Mouse (Mus musculus): Measurements from ENCODE around the gene Cacng7. TPM values are rescaled to one million over a fixed set of nuclear protein-coding genes. Genes with fewer than 3 reads are reported as not detected.

Cacng7 gene
- polyA plus RNA-seq, 1 experiment from 2014 or later: 3.4 TPM

DNA sequence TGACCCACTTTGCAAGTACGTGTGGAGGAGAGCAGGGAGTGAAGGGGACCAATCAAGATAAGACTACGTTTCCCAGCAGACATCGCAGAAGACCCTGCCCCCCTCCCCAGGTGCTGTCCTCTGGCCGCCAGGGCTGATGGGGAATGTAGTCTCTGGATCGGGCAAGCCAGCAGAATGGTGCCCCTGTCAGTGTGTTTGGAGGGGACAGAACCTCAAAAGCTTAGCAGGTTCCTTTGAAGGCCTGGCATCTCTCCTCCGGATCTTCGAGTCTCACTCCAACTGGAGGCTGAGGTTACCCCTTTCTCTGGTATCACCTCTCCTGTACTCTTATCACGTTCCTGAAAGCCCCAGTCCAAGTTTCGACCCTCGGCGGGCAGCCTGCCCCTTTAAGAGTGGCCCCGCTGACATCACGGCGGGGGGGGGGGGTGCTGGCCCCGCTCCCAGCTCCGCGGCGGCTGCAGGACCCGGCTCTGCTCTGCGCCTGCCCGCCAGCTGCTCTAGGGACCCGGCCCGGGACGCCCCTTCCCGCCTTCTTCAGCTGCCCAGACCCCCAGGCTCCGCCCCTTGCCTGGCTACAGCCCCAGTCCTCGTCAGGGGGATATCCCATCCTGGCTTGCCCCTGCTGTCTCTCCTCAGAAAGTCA, 1.1 kb upstream of the Cacng7 start:
- Histone ChIP-seq H3K27ac (replicated peaks) (peak overlapping the region; percentile 88), H3K4me2 (peak overlapping the region; percentile 79), H3K4me1 (peaks cover 27% of the 10 kb centered on the region), H3K27me3 (replicated peaks) (peaks cover 10% of the 10 kb centered on the region), H3K36me3 (peaks cover 3% of the 10 kb centered on the region; the same call in 1 of the 2 replicates), H3K4me3 (replicated peaks) (peak overlapping the region; percentile 59), H3K9ac (replicated peaks) (peak overlapping the region; percentile 60), H3K9me3 (replicated peaks) (no peaks in the 10 kb centered on the region)
- WGBS: 2% methylated on average over 20 of the region's 27 CpGs
- peak; percentile 90 for ATAC-seq (ENCODE audit: low FRiP score)

DNA sequence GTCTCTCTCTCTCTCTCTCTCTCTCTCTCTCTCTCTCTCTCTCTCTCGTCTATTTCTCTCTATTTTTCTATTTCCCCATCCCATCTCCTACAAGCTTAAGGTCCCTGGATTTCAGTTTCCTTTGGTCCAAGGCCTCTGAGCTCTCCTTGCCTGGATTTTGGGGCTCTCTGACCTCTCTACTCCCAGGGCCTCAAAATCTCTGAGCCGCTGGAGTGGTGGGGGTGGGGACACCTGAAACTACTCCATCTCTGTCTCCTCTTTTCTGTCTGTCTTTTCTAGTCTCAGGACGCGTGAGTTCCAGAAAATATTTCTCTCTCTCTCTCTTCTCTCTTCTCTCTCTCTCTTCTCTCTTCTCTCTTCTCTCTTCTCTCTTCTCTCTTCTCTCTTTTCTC, 535 bp upstream of the Cacng7 start:
- ATAC-seq (ENCODE audit: low FRiP score): peak; percentile 23
- H3K4me3 ChIP-seq (replicated peaks): peak overlapping the region; percentile 59
- peak overlapping the region; percentile 79 for H3K4me2 ChIP-seq
- no peaks in the 10 kb centered on the region for H3K9me3 ChIP-seq (replicated peaks)
- H3K27ac ChIP-seq (replicated peaks): peak overlapping the region; percentile 88
- peaks cover 3% of the 10 kb centered on the region; the same call in 1 of the 2 replicates for H3K36me3 ChIP-seq
- H3K4me1 ChIP-seq: peaks cover 27% of the 10 kb centered on the region
- WGBS: 0% methylated on average over 4 of the region's 4 CpGs
- peak overlapping the region; percentile 60 for H3K9ac ChIP-seq (replicated peaks)
- peaks cover 10% of the 10 kb centered on the region for H3K27me3 ChIP-seq (replicated peaks)

DNA sequence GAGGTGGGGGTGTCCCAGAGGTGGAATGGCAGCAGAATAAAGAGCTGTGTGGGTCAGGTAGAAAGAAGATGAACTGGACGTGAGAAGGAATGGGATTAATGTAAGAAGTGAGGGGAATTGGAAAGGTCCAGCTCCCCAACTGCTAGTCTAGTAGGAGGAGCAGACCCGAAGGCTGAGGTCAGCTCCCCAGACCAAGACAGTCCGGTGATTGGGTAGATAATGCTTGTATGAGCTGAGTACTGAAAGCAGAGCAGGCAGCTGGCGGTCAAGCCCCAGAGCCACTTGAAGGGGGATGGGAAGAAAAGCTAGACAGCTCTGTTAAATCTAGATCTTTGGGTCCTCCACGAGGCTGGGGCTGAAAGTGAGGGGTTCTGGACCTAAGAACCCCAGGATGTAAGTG, 787 bp downstream of the Cacng7 start:
- H3K27ac ChIP-seq (replicated peaks): peak overlapping the region; percentile 88
- no peaks in the 10 kb centered on the region for H3K9me3 ChIP-seq (replicated peaks)
- ATAC-seq (ENCODE audit: low FRiP score): no peak
- H3K36me3 ChIP-seq: 0 out of 2 replicates have a peak, but pooled peaks cover 3% of the 10 kb centered on the region
- peaks cover 10% of the 10 kb centered on the region for H3K27me3 ChIP-seq (replicated peaks)
- WGBS: 4% methylated on average over 5 of the region's 5 CpGs
- peak overlapping the region; percentile 60 for H3K9ac ChIP-seq (replicated peaks)
- peak overlapping the region; percentile 59 for H3K4me3 ChIP-seq (replicated peaks)
- peak overlapping the region; percentile 79 for H3K4me2 ChIP-seq
- H3K4me1 ChIP-seq: peaks cover 27% of the 10 kb centered on the region

DNA sequence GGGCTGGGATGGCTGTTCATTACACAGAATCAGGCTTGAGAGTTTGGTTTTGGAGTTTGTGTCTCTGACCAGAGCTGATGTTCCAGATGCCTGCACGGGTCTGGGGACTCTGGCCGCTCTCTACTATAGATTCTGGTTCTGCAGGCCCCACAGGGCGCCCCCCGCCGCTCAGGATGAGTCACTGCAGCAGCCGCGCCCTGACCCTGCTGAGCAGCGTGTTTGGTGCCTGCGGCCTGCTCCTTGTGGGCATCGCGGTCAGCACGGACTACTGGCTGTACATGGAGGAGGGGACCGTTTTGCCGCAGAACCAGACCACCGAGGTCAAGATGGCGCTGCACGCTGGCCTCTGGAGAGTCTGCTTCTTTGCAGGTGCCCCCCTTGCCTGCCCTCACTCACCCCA, 3.7 kb downstream of the Cacng7 start:
- no peak for ATAC-seq (ENCODE audit: low FRiP score)
- Histone ChIP-seq H3K27ac (replicated peaks) (no peak overlapping the region), H3K4me3 (replicated peaks) (no peak overlapping the region), H3K36me3 (peaks cover 23% of the 10 kb centered on the region), H3K4me2 (no peak overlapping the region), H3K9me3 (replicated peaks) (no peaks in the 10 kb centered on the region), H3K4me1 (peaks cover 16% of the 10 kb centered on the region), H3K9ac (replicated peaks) (no peak overlapping the region), H3K27me3 (replicated peaks) (no peaks in the 10 kb centered on the region)
- WGBS: 78% methylated on average over 17 of the region's 17 CpGs

DNA sequence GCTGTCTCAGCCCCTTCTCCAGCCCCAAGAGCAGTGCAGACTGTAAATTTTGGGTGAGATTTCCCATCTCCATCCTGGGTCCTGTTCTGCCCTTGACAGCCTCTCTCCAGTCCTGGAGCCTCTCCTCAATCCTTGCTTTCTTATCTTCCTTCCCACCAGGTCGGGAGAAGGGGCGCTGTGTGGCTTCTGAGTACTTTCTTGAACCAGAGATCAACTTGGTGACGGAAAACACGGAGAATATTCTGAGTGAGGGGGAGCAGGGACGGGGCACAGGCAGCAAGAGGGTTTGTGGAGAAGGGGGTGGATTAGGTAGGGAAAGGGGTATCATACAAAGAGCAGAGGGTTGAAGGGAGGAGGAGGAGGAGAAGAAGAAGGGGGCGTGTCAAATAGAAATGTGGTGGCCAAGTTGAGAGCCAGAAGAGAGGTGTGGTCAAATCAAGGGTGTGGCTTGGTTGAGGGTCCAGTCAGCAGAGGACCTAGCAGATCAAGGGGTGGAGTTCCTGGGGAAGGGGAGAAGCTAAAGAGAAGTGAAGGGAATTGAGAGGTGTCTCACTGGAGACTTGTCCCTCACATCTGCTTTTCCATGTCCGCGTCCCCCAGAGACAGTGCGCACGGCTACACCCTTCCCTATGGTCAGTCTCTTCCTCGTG, 5.7 kb downstream of the Cacng7 start:
- Histone ChIP-seq H3K27ac (replicated peaks) (no peak overlapping the region), H3K4me2 (no peak overlapping the region), H3K36me3 (peaks cover 32% of the 10 kb centered on the region), H3K4me3 (replicated peaks) (no peak overlapping the region), H3K9ac (replicated peaks) (no peak overlapping the region), H3K9me3 (replicated peaks) (no peaks in the 10 kb centered on the region), H3K27me3 (replicated peaks) (no peaks in the 10 kb centered on the region), H3K4me1 (peaks cover 14% of the 10 kb centered on the region)
- ATAC-seq (ENCODE audit: low FRiP score): no peak
- WGBS: 90% methylated on average over 11 of the region's 11 CpGs

DNA sequence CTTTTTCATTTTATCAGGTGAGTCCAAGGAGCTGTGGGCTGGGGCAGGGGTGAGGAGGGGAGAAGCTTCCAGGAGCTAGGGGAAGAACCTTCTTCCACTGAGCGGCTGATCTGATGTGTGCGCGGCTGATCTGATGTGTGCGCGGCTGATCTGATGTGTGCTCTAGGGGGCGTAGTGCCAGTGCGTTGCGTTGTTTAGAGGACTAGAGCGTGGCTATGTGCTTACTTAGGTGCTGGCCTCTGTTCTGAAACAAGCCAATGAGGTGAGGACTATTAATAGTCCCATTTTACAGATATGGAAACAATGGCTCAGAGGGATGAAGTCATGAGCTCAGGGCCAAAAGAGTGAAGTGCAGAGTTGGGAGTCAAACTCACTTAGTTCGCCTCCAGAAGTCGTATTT, 6.3 kb downstream of the Cacng7 start:
- peaks cover 37% of the 10 kb centered on the region for H3K36me3 ChIP-seq
- no peak overlapping the region for H3K9ac ChIP-seq (replicated peaks)
- ATAC-seq (ENCODE audit: low FRiP score): no peak
- peaks cover 8% of the 10 kb centered on the region for H3K4me1 ChIP-seq
- no peak overlapping the region for H3K27ac ChIP-seq (replicated peaks)
- H3K4me3 ChIP-seq (replicated peaks): no peak overlapping the region
- 93% methylated on average over 11 of the region's 11 CpGs for WGBS
- H3K4me2 ChIP-seq: no peak overlapping the region
- H3K27me3 ChIP-seq (replicated peaks): no peaks in the 10 kb centered on the region
- H3K9me3 ChIP-seq (replicated peaks): no peaks in the 10 kb centered on the region

DNA sequence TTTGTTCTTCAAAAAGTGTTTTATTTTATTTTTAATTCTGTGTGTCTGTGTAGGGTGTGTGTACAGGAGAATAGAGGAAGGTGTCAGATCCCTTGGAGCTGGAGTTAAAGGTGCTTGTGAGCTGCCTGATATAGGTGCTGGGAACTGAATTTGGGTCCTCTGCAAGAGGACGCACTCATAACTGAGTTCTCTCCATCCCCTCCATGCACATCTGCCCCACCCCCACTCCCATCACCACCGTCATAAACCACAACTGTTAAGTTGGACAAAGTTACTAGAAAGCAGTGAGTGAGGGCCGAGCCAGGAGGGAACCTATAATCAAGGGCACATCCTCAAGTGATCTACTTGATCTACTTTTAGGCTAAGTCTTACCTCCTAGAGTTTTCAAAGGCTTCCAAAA, 11.1 kb downstream of the Cacng7 start:
- no peak for ATAC-seq (ENCODE audit: low FRiP score)
- no peaks in the 10 kb centered on the region for H3K4me1 ChIP-seq
- H3K36me3 ChIP-seq: peaks cover 66% of the 10 kb centered on the region
- 95% methylated on average over 3 of the region's 3 CpGs for WGBS
- no peak overlapping the region for H3K4me2 ChIP-seq
- no peaks in the 10 kb centered on the region for H3K27me3 ChIP-seq (replicated peaks)
- no peaks in the 10 kb centered on the region for H3K9me3 ChIP-seq (replicated peaks)
- H3K27ac ChIP-seq (replicated peaks): no peak overlapping the region
- H3K4me3 ChIP-seq (replicated peaks): no peak overlapping the region
- H3K9ac ChIP-seq (replicated peaks): no peak overlapping the region

DNA sequence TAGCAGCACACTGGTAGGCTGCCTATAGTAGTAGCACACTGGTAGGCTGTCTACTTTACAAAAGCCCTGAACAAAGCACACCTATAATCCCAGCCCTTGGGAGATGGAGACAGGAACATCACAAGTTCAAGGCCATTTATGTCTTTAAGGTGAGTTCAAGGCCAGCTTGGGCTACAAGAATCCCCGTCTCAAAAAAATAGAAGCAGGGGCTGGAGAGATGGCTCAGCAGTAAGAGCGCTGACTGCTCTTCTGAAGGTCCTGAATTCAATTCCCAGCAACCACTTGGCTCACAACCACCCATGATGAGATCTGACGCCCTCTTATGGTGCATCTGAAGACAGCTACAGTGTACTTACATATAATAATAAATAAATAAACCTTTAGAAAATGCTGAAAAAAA, 12.5 kb downstream of the Cacng7 start:
- Histone ChIP-seq H3K4me2 (no peak overlapping the region), H3K27me3 (replicated peaks) (no peaks in the 10 kb centered on the region), H3K36me3 (peaks cover 70% of the 10 kb centered on the region), H3K27ac (replicated peaks) (no peak overlapping the region), H3K4me3 (replicated peaks) (no peak overlapping the region), H3K9me3 (replicated peaks) (no peaks in the 10 kb centered on the region), H3K9ac (replicated peaks) (no peak overlapping the region), H3K4me1 (no peaks in the 10 kb centered on the region)
- WGBS: 95% methylated on average over 3 of the region's 3 CpGs
- ATAC-seq (ENCODE audit: low FRiP score): no peak

DNA sequence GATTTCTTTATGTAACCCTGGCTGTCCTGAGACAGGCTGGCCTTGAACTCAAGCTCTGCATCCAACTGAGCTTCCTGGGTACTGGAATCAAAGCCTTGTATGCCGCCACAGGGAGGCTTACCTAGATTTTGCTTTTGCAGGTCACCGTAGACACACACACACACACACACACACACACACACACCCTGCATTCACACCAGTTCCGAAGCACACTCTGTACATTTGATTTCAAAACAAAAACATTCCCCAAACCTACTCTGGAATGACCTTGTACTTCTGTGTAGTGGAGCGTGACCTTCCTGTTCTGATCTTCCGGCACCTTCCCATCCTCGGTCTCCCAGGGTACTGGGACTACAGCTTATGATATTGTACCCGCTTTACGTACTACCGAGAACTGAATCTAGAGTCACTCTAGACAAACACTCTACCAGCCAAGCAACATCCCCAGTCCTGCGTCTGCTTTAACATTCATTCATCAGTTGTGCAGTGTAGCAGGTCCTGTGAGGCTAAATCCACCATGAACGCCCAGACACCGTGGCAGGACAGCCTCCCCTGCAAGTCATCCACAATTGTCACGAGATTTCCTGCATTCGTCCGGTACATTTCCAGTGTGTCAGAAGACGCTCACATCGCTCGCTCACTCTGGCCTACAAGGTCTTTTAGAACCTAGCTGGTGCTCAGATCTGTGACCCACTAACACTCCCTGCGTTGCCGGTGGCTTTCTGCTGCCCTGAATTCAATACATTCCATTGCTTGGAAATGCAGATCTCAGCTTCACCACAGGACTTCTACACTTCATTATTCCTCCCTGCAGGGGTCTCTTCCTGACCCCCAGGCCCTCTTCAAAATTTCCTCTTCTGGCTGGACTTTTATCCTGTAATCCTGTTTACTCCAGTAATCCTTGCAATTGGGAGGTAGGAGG, 14.9 kb downstream of the Cacng7 start:
- Histone ChIP-seq H3K9ac (replicated peaks) (no peak overlapping the region), H3K4me2 (no peak overlapping the region), H3K27ac (replicated peaks) (no peak overlapping the region), H3K4me3 (replicated peaks) (no peak overlapping the region), H3K27me3 (replicated peaks) (no peaks in the 10 kb centered on the region), H3K9me3 (replicated peaks) (no peaks in the 10 kb centered on the region), H3K4me1 (no peaks in the 10 kb centered on the region), H3K36me3 (peaks cover 72% of the 10 kb centered on the region)
- 54% methylated on average over 20 of the region's 20 CpGs for WGBS
- no peak for ATAC-seq (ENCODE audit: low FRiP score)

DNA sequence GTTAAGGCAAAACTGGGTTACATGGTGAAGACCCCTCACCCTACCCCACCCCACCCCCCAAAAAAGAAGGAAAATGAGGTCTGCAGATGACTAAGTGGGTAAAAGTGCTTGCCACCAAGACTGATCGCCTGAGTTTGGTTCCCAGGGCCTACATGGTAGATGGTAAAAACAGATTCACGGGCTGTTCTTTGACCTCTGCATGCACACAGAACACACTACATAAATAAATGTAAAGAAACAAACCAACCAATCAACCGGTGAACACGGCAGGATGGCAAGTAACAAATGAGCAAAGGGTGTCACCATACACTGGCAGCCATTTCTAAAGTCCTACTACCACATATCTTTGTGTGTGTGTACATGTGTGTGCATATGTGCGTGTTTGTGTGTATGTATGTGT, 15.6 kb downstream of the Cacng7 start:
- whole genome bisulfite sequencing: 76% methylated on average over 5 of the region's 5 CpGs
- no peak overlapping the region for H3K4me3 ChIP-seq (replicated peaks)
- H3K36me3 ChIP-seq: peaks cover 68% of the 10 kb centered on the region

DNA sequence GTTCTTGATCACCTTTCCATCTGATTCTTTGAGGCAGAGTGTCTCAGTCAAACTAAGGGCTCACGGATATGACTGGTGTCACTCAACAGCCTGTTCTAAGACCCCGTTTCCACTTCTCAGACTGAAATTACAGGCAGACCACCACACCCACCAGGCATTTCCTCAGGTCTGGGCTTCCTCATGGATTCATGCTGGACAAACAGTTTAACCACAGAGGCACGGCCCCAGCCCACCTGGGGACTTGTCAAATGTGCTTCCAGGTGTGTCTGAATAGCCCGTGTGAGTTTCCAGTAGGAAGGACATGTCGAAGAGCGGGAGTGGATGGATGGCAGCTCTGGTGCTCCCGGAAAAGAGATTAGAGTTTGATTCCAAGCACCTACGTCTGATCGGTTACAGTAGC, 17.0 kb downstream of the Cacng7 start:
- WGBS: 93% methylated on average over 9 of the region's 9 CpGs
- no peak for ATAC-seq (ENCODE audit: low FRiP score)
- H3K27me3 ChIP-seq (replicated peaks): no peaks in the 10 kb centered on the region
- no peak overlapping the region for H3K9ac ChIP-seq (replicated peaks)
- no peak overlapping the region for H3K4me3 ChIP-seq (replicated peaks)
- no peaks in the 10 kb centered on the region for H3K4me1 ChIP-seq
- peaks cover 59% of the 10 kb centered on the region for H3K36me3 ChIP-seq
- H3K4me2 ChIP-seq: no peak overlapping the region
- H3K9me3 ChIP-seq (replicated peaks): no peaks in the 10 kb centered on the region
- no peak overlapping the region for H3K27ac ChIP-seq (replicated peaks)

More for the DNA sequence above, 15.6 kb downstream of the Cacng7 start:
- Histone ChIP-seq H3K9ac (replicated peaks) (no peak overlapping the region), H3K27me3 (replicated peaks) (no peaks in the 10 kb centered on the region), H3K4me1 (no peaks in the 10 kb centered on the region), H3K9me3 (replicated peaks) (no peaks in the 10 kb centered on the region), H3K4me2 (no peak overlapping the region), H3K27ac (replicated peaks) (no peak overlapping the region)
- no peak for ATAC-seq (ENCODE audit: low FRiP score)
